Mouse (Mus musculus): Measurements from ENCODE around the gene Tmem63a. TPM values are rescaled to one million over a fixed set of nuclear protein-coding genes. Genes with fewer than 3 reads are reported as not detected.
A peak's percentile ranks its signal among the peaks of the same experiment; 100 is the strongest.

The Tmem63a gene
- polyA plus RNA-seq, 1 experiment: 45.5 TPM

DNA sequence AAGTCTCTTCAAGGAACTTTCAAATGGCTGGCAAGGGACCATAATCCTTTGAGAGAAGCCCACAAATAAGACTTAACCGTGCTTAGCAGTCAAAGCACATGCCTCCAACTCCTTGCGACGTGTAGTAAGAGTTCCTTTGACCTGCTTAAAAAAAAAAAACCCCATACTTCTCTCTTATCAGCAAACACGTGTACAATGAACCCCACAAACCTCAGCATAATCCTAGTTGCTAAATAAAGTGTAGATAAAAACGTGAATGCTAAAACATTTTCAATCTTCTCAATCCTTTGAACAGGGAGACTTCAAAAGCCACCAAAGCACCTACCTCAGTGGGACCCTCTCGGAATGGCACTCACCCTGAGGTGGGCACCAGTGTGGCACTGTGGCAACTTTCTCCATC is 71.3 kb downstream of the Tmem63a start:
- no peaks in the 10 kb centered on the region for H3K36me3 ChIP-seq (ENCODE audit: control insufficient read depth, insufficient read depth)
- H3K79me2 ChIP-seq (ENCODE audit: control insufficient read depth, insufficient read depth): no peaks in the 10 kb centered on the region
- H3K4me2 ChIP-seq (ENCODE audit: low read depth): no peak overlapping the region
- no peak overlapping the region for H3ac ChIP-seq (ENCODE audit: control insufficient read depth, insufficient read length)
- no peak overlapping the region for H3K4me3 ChIP-seq
- no peak for TF ChIP-seq USF1 (IDR thresholded peaks at IDR 0.05; ENCODE audit: low read depth)
- TF ChIP-seq REST (IDR thresholded peaks at IDR 0.05; ENCODE audit: insufficient read depth, insufficient read length): no peak
- no peaks in the 10 kb centered on the region for H3K27me3 ChIP-seq (ENCODE audit: control insufficient read depth, insufficient read depth, insufficient read length)

DNA sequence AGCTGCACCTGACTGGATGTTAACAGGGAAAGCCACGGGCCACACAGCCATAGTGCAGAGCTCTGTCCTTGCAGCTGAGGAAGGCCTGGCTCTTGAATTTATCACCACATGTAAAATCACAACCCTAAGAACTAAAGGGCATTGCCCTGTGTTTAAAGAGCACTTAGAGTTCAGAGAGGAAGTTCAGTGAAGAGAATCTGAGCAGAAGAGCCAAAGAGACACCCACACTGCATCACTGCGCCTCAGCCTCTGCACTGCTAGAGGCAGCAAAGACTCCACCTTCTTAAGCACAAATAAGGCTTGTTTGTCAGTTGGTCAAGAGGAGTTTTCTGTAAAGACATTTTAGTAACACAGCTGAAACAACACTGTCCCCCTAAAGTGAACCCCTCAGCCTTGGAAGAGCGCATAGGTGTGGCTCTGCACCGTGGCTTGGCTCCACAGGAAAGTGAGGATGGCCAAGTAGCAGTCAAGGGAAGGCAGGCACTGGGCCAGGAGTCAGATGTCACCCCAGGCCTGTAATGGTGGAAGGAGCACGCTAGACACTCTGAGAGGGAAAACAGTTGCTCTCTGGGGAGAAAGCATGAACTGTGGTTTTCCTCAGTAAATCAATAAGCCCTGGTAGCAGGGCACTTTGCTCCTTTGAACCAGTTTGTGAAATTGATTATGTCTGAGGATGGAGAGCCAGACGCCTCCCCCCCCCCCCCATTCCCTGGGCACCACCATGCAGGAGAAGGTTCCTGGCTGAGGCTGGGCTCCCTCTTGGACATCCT is 72.8 kb downstream of the Tmem63a start:
- H3K27me3 ChIP-seq (ENCODE audit: control insufficient read depth, insufficient read depth, insufficient read length): no peaks in the 10 kb centered on the region
- H3K79me2 ChIP-seq (ENCODE audit: control insufficient read depth, insufficient read depth): no peaks in the 10 kb centered on the region
- H3ac ChIP-seq (ENCODE audit: control insufficient read depth, insufficient read length): no peak overlapping the region
- H3K4me3 ChIP-seq: peak overlapping the region; percentile 38
- peak; percentile 7 for TF ChIP-seq POLR2AphosphoS2 (IDR thresholded peaks at IDR 0.05; ENCODE audit: insufficient read length, low read depth)
- no peak for TF ChIP-seq USF1 (IDR thresholded peaks at IDR 0.05; ENCODE audit: low read depth)
- no peaks in the 10 kb centered on the region for H3K36me3 ChIP-seq (ENCODE audit: control insufficient read depth, insufficient read depth)
- H3K4me2 ChIP-seq (ENCODE audit: low read depth): peak overlapping the region; percentile 96

GRCm38 (mm10) chr1:181015558-181015957 is 73.4 kb downstream of the Tmem63a start:
- TF ChIP-seq POLR2A (IDR thresholded peaks at IDR 0.05; ENCODE audit: insufficient read length, low read depth) (no peak), MYOD1 (IDR thresholded peaks at IDR 0.05; ENCODE audit: control insufficient read depth in 1 of 3, insufficient read length in 2 of 3, low read depth in 2 of 3) (no peak), TCF12 (IDR thresholded peaks at IDR 0.05; ENCODE audit: insufficient read depth, poor library complexity, severe bottlenecking) (no peak), MAX (IDR thresholded peaks at IDR 0.05; ENCODE audit: low read depth) (no peak), REST (IDR thresholded peaks at IDR 0.05; ENCODE audit: insufficient read depth, insufficient read length) (no peak), CEBPB (IDR thresholded peaks at IDR 0.05; ENCODE audit: insufficient read depth, poor library complexity, severe bottlenecking) (no peak), MYOG (IDR thresholded peaks at IDR 0.05; ENCODE audit: control insufficient read depth in 1 of 3, insufficient read depth in 1 of 3, insufficient read length in 2 of 3, low read depth in 2 of 3) (no peak), POLR2AphosphoS2 (IDR thresholded peaks at IDR 0.05; ENCODE audit: insufficient read length, low read depth) (no peak), USF1 (IDR thresholded peaks at IDR 0.05; ENCODE audit: low read depth) (no peak), TCF3 (IDR thresholded peaks at IDR 0.05; ENCODE audit: insufficient read length, low read depth) (no peak), SRF (IDR thresholded peaks at IDR 0.05; ENCODE audit: control insufficient read depth, insufficient read length, low read depth) (no peak), E2F4 (IDR thresholded peaks at IDR 0.05; ENCODE audit: insufficient read depth) (no peak)
- Histone ChIP-seq H3K27me3 (ENCODE audit: control insufficient read depth, insufficient read depth, insufficient read length) (no peaks in the 10 kb centered on the region), H3K36me3 (ENCODE audit: control insufficient read depth, insufficient read depth) (no peaks in the 10 kb centered on the region), H3K79me2 (ENCODE audit: control insufficient read depth, insufficient read depth) (no peaks in the 10 kb centered on the region), H3K4me2 (ENCODE audit: low read depth) (peak overlapping the region; percentile 96), H3ac (ENCODE audit: control insufficient read depth, insufficient read length) (no peak overlapping the region), H3K4me3 (peak overlapping the region; percentile 38)

DNA sequence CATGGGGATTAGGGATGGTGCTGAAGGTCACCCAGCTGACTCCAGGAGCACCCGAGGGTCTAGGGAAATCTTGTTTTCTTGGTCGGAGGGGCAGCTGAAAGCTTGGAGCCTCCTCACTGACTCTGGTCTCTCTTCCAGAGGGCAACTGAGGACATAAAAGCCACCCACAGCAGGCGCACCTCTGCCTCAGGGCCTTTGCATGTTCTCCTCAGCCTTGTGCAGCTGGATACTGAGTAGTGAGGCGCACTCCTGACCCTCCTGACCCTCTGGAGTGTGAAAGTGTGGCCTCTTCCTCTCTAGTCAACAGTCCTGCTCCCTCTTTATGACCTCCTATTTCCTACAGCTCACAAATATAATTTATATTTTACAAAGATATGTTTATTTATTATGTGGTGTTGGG is 73.9 kb downstream of the Tmem63a start:
- TF ChIP-seq MAX (IDR thresholded peaks at IDR 0.05; ENCODE audit: low read depth) (no peak), CEBPB (IDR thresholded peaks at IDR 0.05; ENCODE audit: insufficient read depth, poor library complexity, severe bottlenecking) (no peak), MYOD1 (IDR thresholded peaks at IDR 0.05; ENCODE audit: control insufficient read depth in 1 of 3, insufficient read length in 2 of 3, low read depth in 2 of 3) (no peak), MYOG (IDR thresholded peaks at IDR 0.05; ENCODE audit: control insufficient read depth in 1 of 3, insufficient read depth in 1 of 3, insufficient read length in 2 of 3, low read depth in 2 of 3) (no peak)
- H3K36me3 ChIP-seq (ENCODE audit: control insufficient read depth, insufficient read depth): no peaks in the 10 kb centered on the region
- no peaks in the 10 kb centered on the region for H3K79me2 ChIP-seq (ENCODE audit: control insufficient read depth, insufficient read depth)
- H3K4me2 ChIP-seq (ENCODE audit: low read depth): peak overlapping the region; percentile 96
- no peaks in the 10 kb centered on the region for H3K27me3 ChIP-seq (ENCODE audit: control insufficient read depth, insufficient read depth, insufficient read length)
- H3K4me3 ChIP-seq: peak overlapping the region; percentile 38
- no peak overlapping the region for H3ac ChIP-seq (ENCODE audit: control insufficient read depth, insufficient read length)

GRCm38 (mm10) chr1:181016532-181017131 is 74.5 kb downstream of the Tmem63a start:
- H3ac ChIP-seq (ENCODE audit: control insufficient read depth, insufficient read length): no peak overlapping the region
- peak; percentile 52 for TF ChIP-seq E2F4 (IDR thresholded peaks at IDR 0.05; ENCODE audit: insufficient read depth)
- TF ChIP-seq REST (IDR thresholded peaks at IDR 0.05; ENCODE audit: insufficient read depth, insufficient read length): no peak
- no peak for TF ChIP-seq SRF (IDR thresholded peaks at IDR 0.05; ENCODE audit: control insufficient read depth, insufficient read length, low read depth)
- no peak for TF ChIP-seq TCF12 (IDR thresholded peaks at IDR 0.05; ENCODE audit: insufficient read depth, poor library complexity, severe bottlenecking)
- TF ChIP-seq POLR2AphosphoS2 (IDR thresholded peaks at IDR 0.05; ENCODE audit: insufficient read length, low read depth): peak; percentile 30
- no peak for TF ChIP-seq CEBPB (IDR thresholded peaks at IDR 0.05; ENCODE audit: insufficient read depth, poor library complexity, severe bottlenecking)
- no peak for TF ChIP-seq MYOG (IDR thresholded peaks at IDR 0.05; ENCODE audit: control insufficient read depth in 1 of 3, insufficient read depth in 1 of 3, insufficient read length in 2 of 3, low read depth in 2 of 3)
- TF ChIP-seq POLR2A (IDR thresholded peaks at IDR 0.05; ENCODE audit: insufficient read length, low read depth): peak; percentile 59
- TF ChIP-seq USF1 (IDR thresholded peaks at IDR 0.05; ENCODE audit: low read depth): peak; percentile 75
- peak; percentile 15 for TF ChIP-seq MAX (IDR thresholded peaks at IDR 0.05; ENCODE audit: low read depth)
- TF ChIP-seq TCF3 (IDR thresholded peaks at IDR 0.05; ENCODE audit: insufficient read length, low read depth): no peak
- no peak for TF ChIP-seq MYOD1 (IDR thresholded peaks at IDR 0.05; ENCODE audit: control insufficient read depth in 1 of 3, insufficient read length in 2 of 3, low read depth in 2 of 3)

More at GRCm38 (mm10) chr1:181016532-181017131, 74.5 kb downstream of the Tmem63a start:
- no peaks in the 10 kb centered on the region for H3K27me3 ChIP-seq (ENCODE audit: control insufficient read depth, insufficient read depth, insufficient read length)
- H3K36me3 ChIP-seq (ENCODE audit: control insufficient read depth, insufficient read depth): no peaks in the 10 kb centered on the region
- H3K4me3 ChIP-seq: peak overlapping the region; percentile 38
- H3K79me2 ChIP-seq (ENCODE audit: control insufficient read depth, insufficient read depth): no peaks in the 10 kb centered on the region
- H3K4me2 ChIP-seq (ENCODE audit: low read depth): peak overlapping the region; percentile 96

Data from myocyte (in vitro differentiated cells).